Mouse (Mus musculus) right cerebral cortex, adult 2 months (tissue): ENCODE results near the gene Cd300e.
"Not testable (repeated sequence)": the region's sequence is repeated elsewhere in the genome, so short reads cannot be mapped to it uniquely, and the experiment has no call there.

Source experiments
- DNase-seq, 2 experiments: peaks; one replicate each; pipeline ENCODE4 v3.0.0; 2021 to 2022; ENCODE audit warnings: low spot score in 2 of 2

Cd300e gene

DNA sequence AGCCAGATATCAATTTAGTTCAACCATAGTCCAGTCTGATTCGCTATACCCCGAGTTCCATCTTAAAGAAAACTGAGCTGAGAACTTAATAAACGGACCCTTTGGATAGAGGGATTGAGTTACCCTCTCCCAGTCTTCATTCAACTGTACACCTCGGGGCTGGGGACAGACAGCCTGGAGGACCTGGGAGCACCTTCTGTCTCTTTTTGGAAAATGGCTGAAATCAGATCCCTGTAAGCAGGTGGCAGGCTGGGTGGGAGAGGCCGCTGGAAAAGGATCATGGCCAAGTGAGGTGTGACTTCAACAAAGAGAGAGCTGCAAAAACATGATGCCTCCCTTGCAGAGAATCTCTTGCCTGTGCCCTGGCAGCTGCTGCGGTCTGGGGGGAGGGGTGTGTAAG is 20.2 kb upstream of the Cd300e start:
- DNase-seq, result no peak

DNA sequence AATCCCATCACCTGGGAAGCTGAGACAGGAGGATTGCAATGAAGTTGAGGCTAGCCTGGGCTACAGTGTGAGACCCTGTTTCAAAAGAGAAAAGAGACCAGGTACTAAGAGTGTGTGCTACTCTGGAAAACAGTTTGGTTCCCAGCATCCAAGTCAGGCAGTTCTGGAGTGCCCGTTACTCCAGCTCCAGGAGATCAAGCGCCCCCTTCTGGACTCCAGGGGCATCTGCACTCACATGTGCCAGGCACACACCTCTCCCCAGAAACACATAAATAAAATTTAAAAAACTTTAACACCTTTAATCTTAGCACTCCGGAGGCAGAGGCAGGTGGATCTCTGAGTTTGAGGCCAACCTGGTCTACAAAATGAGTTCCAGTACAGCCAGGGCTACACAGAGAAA is 19.4 kb upstream of the Cd300e start:
- DNase-seq, result no peak

DNA sequence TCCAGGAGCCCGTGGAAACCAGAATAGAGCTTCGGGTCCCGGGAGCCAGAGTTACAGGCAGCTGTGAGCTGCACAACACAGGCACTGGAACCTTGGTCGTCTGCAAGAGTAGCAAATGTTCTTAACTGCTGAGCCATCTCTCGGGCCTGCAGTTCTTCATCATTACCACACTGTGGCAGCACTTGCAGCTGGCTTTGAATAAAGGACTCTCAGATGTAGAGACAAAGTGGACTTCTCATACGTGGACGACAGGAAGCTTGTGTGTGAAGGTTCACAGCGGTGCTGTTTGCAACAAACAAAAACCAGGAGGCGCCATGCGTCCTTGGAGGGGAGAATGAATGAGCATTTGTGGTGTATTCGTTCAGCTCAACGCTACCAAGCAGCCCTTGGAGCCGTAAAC is 18.9 kb upstream of the Cd300e start:
- peak; percentile 56 to 57 for DNase-seq

DNA sequence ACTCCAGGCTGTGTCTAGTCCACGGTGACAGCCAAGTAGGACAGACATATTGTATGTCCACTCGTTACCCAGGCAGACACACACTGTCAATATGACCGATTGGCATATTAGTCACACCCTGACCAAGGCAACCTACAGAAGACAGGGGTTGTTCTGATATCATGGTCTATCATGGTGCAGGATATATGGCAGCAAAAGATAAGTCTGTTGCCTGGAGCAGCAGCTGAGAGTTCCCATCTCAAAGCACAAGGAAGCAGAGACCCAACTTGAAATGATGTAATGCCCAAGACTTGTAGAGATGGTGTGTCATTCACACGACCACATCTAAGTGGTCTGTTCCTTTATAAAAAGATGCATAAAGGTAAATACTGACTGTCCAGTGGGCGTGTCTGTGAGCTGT is 16.7 kb upstream of the Cd300e start:
- no peak for DNase-seq

DNA sequence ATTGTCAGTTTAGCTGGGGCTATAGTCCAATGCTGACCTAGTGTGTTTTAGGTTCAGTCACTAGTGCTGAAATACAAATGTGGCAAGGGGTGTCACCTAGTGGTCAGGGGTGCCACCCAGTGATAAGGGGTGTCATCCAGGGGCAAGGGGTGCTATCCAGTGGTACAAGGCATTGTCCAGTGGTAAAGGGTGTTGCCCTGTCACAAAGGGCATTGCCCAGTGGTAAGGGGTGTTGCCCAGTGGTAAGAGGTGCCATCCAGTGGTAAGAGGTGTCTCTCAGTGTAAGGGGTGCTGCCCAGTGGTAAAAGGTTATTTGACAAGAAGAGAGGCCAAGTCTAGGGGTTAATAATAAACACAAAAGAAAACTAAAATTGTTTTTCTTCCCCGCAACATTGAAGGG is 15.5 kb upstream of the Cd300e start:
- DNase-seq, result no peak

DNA sequence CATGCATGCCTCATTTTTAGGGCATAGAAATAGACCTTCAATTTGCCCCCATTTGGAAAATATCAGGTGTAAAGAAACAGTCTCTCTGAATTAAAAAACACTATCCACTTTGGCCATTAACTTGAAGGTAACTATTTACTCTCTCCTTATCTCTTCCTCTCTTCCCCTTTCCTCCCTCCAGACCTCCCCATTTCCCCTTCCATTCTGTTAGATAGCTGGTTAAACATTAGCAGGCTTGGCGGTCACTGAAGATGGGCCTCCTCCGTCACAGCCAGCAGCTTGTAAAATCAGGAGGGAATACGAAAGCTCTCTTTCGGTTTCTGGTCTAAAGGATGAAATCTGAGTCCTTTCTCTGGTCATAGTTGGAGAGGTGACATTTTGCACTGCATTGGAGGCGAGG is 13.9 kb upstream of the Cd300e start:
- DNase-seq, result no peak

DNA sequence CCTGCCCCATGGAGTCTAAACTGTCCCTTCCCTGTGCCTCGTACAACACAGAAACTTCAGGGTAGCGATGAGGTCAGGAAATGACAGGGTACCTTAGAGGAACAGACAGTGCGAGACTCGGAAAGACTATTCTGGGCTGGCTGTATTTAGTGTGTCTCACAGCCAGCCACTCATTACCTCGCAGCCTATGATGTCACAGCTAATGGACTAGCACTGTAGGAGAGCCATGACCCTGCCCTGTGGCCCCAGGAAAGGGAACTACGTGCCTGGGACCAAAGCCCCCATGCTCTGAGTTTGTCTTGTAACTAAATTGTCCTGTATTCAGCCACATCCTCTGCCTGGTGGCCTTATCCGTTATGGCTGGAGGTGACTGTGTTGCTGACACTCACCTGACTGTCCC is 13.4 kb upstream of the Cd300e start:
- no peak for DNase-seq

DNA sequence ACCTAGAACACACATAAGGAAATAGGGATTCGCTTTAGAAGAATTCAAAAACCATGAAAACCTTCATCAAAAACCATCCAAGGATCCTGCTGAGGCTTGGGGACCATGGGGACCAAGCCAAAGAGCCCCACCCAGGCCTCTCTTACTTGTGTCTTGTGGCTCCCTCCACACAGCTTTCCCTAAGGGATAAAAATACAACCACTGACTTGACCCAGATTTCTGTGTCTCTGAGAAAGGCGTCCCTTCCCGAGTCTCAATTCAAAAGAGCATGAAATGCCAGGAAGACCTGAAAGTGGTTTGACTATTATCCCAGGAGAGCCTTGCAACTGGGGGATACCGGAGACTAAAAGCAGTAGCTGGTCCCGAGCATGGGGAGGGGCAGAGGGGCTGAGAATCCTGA is 11.0 kb upstream of the Cd300e start:
- no peak for DNase-seq

DNA sequence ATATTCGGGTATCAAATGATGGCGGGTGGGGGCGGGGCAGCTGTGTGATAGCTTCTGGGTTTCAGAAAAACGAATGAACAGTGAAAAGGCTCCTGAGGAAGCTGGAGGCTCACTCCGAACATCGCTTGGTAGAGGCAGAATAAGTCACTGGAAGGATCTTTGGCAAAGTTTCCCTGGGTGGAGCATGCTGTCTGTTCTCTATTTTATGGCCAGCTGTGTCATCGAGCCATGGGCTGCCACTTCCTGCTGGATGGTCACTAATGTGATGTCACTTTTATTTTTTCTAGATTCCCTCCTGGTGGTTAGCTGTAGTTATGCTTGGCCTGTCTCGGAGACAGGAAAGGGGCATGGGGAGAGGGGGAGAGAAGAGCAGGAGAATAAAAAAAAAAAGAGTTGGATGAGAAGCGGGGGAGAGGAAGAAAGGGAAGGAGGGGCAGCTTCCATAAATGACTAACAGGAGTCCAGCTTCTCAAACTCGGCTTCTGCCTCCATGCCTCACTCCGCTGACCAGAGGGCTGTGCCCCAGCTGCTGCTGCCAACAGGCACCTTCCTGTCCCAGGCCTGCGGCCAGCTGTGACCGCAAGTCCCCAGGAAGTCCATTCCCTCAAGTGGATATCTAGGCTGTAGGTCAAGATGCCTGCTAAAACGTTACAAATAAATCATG is 9.8 kb upstream of the Cd300e start:
- no peak for DNase-seq

DNA sequence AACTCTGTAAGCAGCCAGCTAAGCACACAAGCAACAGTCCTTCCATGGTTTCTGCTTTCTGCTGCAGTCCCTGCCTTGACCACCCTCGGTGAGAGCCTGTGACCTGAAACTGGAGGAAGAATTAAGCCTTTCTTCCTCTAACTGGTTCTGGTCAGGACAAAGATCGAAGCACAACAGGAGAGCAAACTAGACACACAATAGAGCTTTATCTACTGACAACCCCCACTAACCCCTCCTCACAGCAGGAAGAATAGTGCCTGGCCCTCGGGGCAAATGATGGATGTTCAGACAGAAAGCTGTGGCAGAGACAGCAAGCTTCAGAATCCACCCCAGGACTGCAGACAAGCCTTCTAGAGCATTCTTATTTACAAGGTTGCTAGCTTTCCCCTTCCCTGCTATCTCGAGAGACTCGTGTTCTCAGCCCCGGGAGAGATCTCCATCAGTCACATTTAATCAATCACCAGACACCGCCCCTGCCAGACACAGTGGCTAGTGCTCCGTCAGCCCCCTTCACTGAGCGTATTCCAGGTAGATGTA is 9.1 kb upstream of the Cd300e start:
- DNase-seq, result no peak

DNA sequence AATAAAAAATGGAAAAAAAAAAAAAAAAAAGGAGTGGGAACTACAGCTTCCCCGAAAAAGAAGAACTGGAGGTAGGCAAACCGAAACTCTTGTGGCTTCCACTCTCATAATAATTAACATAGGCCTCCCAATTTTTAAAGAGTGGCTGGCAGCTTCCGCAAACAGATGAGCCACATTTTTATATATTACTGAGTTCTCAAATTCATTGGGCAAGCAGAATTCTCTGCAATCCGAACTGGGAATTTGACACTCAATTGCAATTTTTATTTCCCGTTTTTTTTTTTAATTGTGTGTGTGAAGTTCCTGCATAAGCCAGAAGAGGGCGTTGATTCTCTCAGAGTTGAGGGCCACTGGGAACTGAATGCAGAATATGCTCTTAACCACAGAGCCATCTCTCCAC is 4.8 kb upstream of the Cd300e start:
- no peak for DNase-seq

DNA sequence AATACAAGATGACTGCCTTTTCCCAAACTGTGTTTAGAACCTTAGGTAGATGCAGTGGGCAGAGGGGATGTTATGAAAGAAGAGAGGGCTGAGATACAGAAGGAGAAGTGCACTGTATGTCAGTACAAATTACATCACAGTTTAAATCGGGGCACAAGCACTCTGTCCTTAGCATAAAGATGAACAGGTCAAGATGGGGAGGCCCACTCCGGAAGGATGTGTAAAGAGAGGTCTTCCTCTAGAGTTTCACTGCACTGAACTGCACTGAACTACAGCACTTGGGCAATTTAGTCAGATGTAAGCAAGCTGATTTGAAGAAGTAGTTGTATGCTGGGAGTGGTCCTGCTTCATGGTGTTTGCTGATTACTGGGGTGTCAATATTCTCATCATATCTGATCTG is 2.2 kb downstream of the Cd300e start:
- DNase-seq, result no peak

DNA sequence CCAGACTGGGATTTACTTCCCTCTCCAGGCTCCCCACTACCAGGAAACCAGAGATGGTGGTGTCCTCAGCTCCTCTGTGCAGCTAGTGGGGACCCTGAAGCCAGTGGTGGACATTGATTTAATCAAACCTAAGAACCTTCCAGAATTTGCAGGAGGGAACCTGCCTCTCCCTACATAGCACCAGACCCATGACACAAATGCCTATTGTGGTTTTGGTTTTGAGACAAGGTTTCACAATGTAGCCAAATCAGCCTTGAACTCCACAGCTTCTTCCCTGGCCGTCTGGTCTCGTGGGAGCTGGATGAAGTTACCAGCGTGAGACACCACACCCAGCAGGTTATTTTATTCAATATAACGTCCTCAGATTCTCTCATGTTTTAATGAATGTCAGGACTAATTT is 3.3 kb downstream of the Cd300e start:
- DNase-seq, result no peak

DNA sequence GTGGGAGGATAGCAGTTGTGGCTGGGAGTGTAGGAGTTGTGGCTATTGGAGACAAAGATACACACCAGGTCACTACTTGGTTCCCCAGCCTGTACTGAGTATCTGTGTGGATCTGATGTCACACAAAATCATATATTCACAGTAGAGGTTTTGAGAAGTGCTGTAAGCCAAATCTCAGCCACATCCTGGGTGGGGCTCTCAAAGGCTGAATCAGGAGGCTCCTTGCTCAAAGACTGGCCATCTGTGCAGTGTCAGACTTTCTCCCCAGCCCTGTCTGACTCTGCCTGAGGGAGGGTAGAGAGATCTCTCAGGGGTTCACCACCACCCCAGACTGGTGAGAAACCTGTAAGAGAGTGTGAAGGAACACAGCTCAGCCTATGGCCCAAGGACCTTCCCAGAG is 7.4 kb downstream of the Cd300e start:
- DNase-seq, result no peak

DNA sequence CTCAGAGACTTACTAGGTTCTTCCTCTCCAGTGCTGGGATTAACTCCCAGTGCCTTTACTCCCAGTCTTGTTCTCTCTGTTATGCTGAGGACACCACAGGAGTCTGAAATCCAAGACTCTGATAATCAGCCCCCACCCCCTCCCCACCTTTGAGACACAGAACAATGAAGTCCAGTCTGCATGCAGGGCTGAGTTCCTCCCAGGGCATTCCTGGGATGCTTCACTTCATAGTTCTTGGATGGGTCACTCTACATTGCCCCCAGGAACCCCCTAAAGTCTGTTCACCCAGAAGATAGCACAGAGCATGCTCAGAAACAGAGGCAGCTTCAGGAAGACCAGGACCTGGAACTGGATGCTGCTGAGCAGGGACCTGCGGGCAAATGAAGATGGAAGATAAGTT is 9.0 kb downstream of the Cd300e start:
- DNase-seq, result no peak

DNA sequence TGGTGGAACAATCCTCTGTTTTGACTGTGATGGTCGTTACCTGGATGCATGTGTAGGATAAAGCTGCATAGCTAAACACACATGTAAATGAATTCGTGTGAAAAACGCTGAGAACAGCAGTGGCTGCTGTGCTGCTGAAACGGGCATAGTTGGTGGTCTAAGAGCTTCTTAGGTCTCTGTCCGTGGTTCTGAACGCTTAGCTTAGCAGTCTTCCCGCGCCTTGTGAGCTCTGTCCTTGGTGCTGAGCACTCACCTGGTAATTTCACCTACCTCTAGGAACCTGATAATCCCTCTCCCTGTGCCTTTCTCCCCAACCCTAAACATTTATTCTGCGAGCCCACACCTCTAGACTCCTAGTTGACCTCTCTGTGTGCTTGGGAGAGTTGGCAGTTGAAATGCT is 9.8 kb downstream of the Cd300e start:
- no peak for DNase-seq

DNA sequence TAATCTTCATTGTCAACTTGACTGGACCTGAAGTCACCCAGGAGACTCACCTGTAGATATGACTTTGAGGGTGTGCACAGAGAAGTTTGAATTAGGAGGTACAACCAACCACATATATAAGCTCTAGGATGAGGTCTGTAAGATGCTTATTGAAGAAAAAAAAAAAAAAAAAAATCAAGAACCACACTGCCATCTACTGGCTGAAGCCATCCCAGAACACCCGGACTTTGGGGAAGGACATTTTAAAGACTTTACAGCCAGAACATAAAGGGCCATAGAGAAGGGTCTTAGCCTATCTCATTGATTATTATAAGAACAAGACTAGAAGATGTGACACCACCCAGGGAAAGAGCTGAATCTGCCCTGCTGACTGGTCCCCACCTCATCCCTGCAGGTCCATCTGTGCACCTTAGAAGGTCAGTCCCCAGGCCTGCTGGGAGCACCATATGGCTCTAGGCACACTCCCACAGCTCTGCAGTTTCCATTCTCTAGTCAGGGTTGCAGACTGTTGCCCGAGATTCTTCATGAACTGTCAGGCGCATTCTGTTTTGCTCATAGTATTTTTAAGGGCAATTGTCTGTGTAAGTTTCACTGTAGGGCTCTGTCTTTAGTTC is 12.6 kb downstream of the Cd300e start:
- DNase-seq, result peak in 1 of 2 experiments; percentile 19

DNA sequence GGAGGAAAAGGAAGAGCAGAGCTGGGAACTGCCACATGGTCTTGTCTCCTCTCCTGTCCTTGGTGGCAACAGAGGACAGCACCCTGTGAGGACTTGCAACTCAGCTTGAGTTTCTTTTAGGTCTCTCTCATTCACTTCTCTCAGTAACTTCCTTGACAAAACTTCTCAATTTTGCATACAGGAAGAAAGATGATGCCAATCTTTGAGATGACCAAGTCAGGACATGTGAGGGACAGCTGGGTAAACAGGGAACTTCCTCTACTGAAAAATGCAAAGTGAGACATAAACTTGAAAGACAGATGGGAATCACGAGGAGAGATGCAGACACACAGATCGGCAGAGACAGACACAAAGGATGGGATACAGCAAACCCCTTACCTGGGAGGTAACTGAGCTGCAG is 13.7 kb downstream of the Cd300e start, which contains the start of gene Cd300ld3:
TSS of gene Cd300ld3 (minus strand) at position 151 of the 400 bp plus-strand sequence.
- DNase-seq, result no peak

DNA sequence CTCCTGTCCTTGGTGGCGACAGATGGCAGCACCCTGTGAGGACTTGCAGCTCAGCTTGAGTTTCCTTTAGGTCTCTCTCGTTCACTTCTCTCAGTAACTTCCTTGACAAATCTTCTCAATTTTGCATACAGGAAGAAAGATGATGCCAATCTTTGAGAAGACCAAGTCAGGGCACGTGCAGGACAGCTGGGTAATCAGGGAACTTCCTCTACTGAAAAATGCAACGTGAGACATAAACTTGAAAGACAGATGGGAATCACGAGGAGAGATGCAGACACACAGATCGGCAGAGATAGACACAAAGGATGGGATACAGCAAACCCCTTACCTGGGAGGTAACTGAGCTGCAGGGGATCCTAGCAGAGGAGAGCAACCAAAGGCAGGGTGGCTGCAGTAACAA is 24.3 kb downstream of the Cd300e start, which contains the start of gene Cd300ld5:
TSS of gene Cd300ld5 (minus strand) at position 101 of the 400 bp plus-strand sequence.
- not testable (repeated sequence) for DNase-seq

DNA sequence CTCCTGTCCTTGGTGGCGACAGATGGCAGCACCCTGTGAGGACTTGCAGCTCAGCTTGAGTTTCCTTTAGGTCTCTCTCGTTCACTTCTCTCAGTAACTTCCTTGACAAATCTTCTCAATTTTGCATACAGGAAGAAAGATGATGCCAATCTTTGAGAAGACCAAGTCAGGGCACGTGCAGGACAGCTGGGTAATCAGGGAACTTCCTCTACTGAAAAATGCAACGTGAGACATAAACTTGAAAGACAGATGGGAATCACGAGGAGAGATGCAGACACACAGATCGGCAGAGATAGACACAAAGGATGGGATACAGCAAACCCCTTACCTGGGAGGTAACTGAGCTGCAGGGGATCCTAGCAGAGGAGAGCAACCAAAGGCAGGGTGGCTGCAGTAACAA is 35.1 kb downstream of the Cd300e start, which contains the start of gene Cd300ld4:
TSS of gene Cd300ld4 (minus strand) at position 101 of the 400 bp plus-strand sequence.
- not testable (repeated sequence) for DNase-seq

DNA sequence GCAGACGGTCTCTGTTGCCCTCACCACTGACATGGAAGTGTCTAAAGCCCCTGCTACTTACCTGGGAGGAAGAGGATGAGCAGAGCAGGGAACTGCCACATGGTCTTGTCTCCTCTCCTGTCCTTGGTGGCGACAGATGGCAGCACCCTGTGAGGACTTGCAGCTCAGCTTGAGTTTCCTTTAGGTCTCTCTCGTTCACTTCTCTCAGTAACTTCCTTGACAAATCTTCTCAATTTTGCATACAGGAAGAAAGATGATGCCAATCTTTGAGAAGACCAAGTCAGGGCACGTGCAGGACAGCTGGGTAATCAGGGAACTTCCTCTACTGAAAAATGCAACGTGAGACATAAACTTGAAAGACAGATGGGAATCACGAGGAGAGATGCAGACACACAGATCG is 45.9 kb downstream of the Cd300e start, which contains the start of gene Cd300ld2:
TSS of gene Cd300ld2 (minus strand) at position 101 of the 400 bp plus-strand sequence.
- not testable (repeated sequence) for DNase-seq

DNA sequence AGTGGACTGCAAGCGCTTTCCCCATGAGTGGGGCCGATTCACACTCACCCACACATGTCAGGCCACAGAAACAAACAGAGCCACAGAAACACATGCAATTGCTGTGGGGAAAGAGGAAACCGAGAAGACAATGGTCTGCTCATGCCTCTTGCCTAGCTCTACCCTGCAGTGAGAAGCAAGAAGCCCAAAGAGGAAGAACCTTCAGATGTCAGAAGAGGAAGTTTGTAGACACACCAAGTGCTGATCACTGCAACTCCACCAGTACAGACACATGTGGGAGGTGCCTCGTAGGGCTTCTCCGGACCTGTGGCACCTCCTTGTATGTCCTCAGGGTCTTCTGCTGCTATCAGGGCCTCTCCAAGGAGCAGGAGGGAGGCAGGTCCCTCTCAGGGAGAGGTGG is 57.9 kb downstream of the Cd300e start:
- no peak for DNase-seq
